Mouse (Mus musculus) embryonic fibroblast, embryonic 13.5 days (primary cell): ENCODE measurements around the gene Spryd4.

ENCODE experiments used
- CTCF ChIP-seq: IDR thresholded peaks from 2 replicates; pipeline ENCODE4 v1.5.1; 2011; ENCODE audit warnings: mild to moderate bottlenecking, control low read depth, low read length, moderate library complexity, borderline replicate concordance; ENCODE audit not compliant: insufficient read depth
- POLR2A ChIP-seq: IDR thresholded peaks from 2 replicates; pipeline ENCODE4 v1.6.1; 2011; ENCODE audit warnings: low read depth, mild to moderate bottlenecking, control low read depth, low read length, moderate library complexity

GRCm38 (mm10) chr10:128210131-128210530, 1.5 kb downstream of the Spryd4 start:
- TF ChIP-seq CTCF (no peak), POLR2A (no peak)
